Mouse (Mus musculus) MEL (cell line): ENCODE data around the gene Olfr287. TPM values are rescaled to one million over a fixed set of nuclear protein-coding genes. Genes with fewer than 3 reads are reported as not detected.

Source experiments
- DNase-seq: peaks from one replicate; pipeline ENCODE4 v3.0.0; 2011; ENCODE audit warnings: low read depth, low spot score
- H3K27ac ChIP-seq: 2 replicates; pipeline ENCODE4 v1.5.1; 2012; ENCODE audit warnings: low read depth, mild to moderate bottlenecking, control low read depth, low read length, moderate library complexity; ENCODE audit not compliant: control insufficient read depth
- H3K27me3 ChIP-seq, 2 experiments: fragments of 150-350 bp in 1 of 2; sonication (generic) in 1 of 2; 2 replicates each; pipeline ENCODE4 v1.6.1; 2012; ENCODE audit warnings: low read length in 2 of 2, mild to moderate bottlenecking in 2 of 2, improper control_type of control experiment in 1 of 2, moderate library complexity in 1 of 2; ENCODE audit not compliant: insufficient read depth in 2 of 2, control insufficient read depth in 1 of 2
- H3K36me3 ChIP-seq, 2 experiments: 2 replicates each; pipeline ENCODE4 v1.6.1; 2012 to 2014; ENCODE audit warnings: low read length in 2 of 2, improper control_type of control experiment in 1 of 2, inconsistent platforms in 1 of 2, mild to moderate bottlenecking in 1 of 2; ENCODE audit not compliant: insufficient read depth in 2 of 2, control insufficient read depth in 1 of 2
- H3K4me1 ChIP-seq, 2 experiments: fragments of 150-350 bp in 1 of 2; sonication (generic) in 1 of 2; 2 replicates each; pipeline ENCODE4 v1.6.1; 2012; ENCODE audit warnings: low read length in 2 of 2, improper control_type of control experiment in 1 of 2, mild to moderate bottlenecking in 1 of 2; ENCODE audit not compliant: insufficient read depth in 2 of 2, control insufficient read depth in 1 of 2
- H3K4me3 ChIP-seq, 2 experiments: fragments of 150-350 bp in 1 of 2; sonication (generic) in 1 of 2; 2 replicates each; pipeline ENCODE4 v1.5.1; 2012; ENCODE audit warnings: low read depth in 2 of 2, low read length in 2 of 2, mild to moderate bottlenecking in 2 of 2, moderate library complexity in 2 of 2, control low read depth in 1 of 2, improper control_type of control experiment in 1 of 2; ENCODE audit not compliant: control insufficient read depth in 1 of 2, insufficient read depth in 1 of 2
- H3K79me2 ChIP-seq: 2 replicates; pipeline ENCODE4 v1.6.1; 2012; ENCODE audit warnings: mild to moderate bottlenecking, low read length, moderate library complexity; ENCODE audit not compliant: control insufficient read depth, poor library complexity, insufficient read depth
- H3K9ac ChIP-seq: 2 replicates; pipeline ENCODE4 v1.6.1; 2012; ENCODE audit warnings: low read depth, mild to moderate bottlenecking, control low read depth, low read length, moderate library complexity; ENCODE audit not compliant: control insufficient read depth, poor library complexity, severe bottlenecking
- H3K9me3 ChIP-seq: fragments of 150-350 bp; sonication (generic); replicated peaks from 2 replicates; pipeline ENCODE4 v1.6.1; 2012; ENCODE audit warnings: mild to moderate bottlenecking, low read length, improper control_type of control experiment, moderate library complexity; ENCODE audit not compliant: insufficient read depth
- BHLHE40 ChIP-seq: IDR thresholded peaks from 2 replicates; pipeline ENCODE4 v1.6.1; 2012; ENCODE audit warnings: low read depth, mild to moderate bottlenecking, inconsistent platforms, low read length, improper control_type of control experiment, borderline replicate concordance
- CTCF ChIP-seq, 3 experiments: IDR thresholded peaks in 2 of 3; conservative IDR thresholded peaks in 1 of 3; 2 replicates each; pipeline ENCODE4 v1.5.1; 2011 to 2012; ENCODE audit warnings: low read length in 3 of 3, low read depth in 2 of 3, mild to moderate bottlenecking in 2 of 3, improper control_type of control experiment in 1 of 3, inconsistent platforms in 1 of 3, mixed read lengths in 1 of 3, moderate library complexity in 1 of 3; ENCODE audit not compliant: control insufficient read depth in 1 of 3, insufficient read depth in 1 of 3, poor library complexity in 1 of 3, severe bottlenecking in 1 of 3
- EP300 ChIP-seq, 2 experiments: IDR thresholded peaks; 2 replicates each; pipeline ENCODE4 v1.6.1; 2011; ENCODE audit warnings: improper control_type of control experiment in 2 of 2, low read length in 2 of 2, low read depth in 1 of 2, mild to moderate bottlenecking in 1 of 2
- ETS1 ChIP-seq: IDR thresholded peaks from 2 replicates; pipeline ENCODE4 v1.6.1; 2012; ENCODE audit warnings: low read depth, mild to moderate bottlenecking, inconsistent platforms, low read length, improper control_type of control experiment, moderate library complexity
- GATA1 ChIP-seq: IDR thresholded peaks from 2 replicates; pipeline ENCODE4 v1.6.1; 2011; ENCODE audit warnings: low read depth, low read length, improper control_type of control experiment
- HCFC1 ChIP-seq: IDR thresholded peaks from 2 replicates; pipeline ENCODE4 v1.6.1; 2012; ENCODE audit warnings: low read depth, mild to moderate bottlenecking, inconsistent platforms, low read length, improper control_type of control experiment, moderate library complexity
- JUND ChIP-seq: IDR thresholded peaks from 2 replicates; pipeline ENCODE4 v1.6.1; 2011; ENCODE audit warnings: low read depth, mild to moderate bottlenecking, improper control_type of control experiment, low read length
- MAX ChIP-seq: IDR thresholded peaks from 2 replicates; pipeline ENCODE4 v1.6.1; 2011; ENCODE audit warnings: low read length, improper control_type of control experiment
- MXI1 ChIP-seq: IDR thresholded peaks from 2 replicates; pipeline ENCODE4 v1.6.1; 2011; ENCODE audit warnings: mild to moderate bottlenecking, low read depth, low read length, improper control_type of control experiment
- MYB ChIP-seq: IDR thresholded peaks from 2 replicates; pipeline ENCODE4 v1.6.1; 2011; ENCODE audit warnings: mild to moderate bottlenecking, low read depth, low read length, improper control_type of control experiment
- MYC ChIP-seq: IDR thresholded peaks from 2 replicates; pipeline ENCODE4 v1.6.1; 2011; ENCODE audit warnings: low read depth, mild to moderate bottlenecking, low read length, improper control_type of control experiment, moderate library complexity
- NRF1 ChIP-seq: IDR thresholded peaks from 2 replicates; pipeline ENCODE4 v1.6.1; 2014; ENCODE audit warnings: low read depth, mild to moderate bottlenecking, inconsistent platforms, low read length, improper control_type of control experiment, moderate library complexity; ENCODE audit not compliant: poor library complexity, insufficient read depth, severe bottlenecking
- POLR2A ChIP-seq, 2 experiments: IDR thresholded peaks; 2 replicates each; pipeline ENCODE4 v1.6.1; 2011 to 2012; ENCODE audit warnings: low read length in 2 of 2, mild to moderate bottlenecking in 2 of 2, control low read depth in 1 of 2, improper control_type of control experiment in 1 of 2, low read depth in 1 of 2, moderate library complexity in 1 of 2; ENCODE audit not compliant: control insufficient read depth in 1 of 2, insufficient read depth in 1 of 2, poor library complexity in 1 of 2
- RAD21 ChIP-seq: IDR thresholded peaks from 2 replicates; pipeline ENCODE4 v1.6.1; 2011; ENCODE audit warnings: mild to moderate bottlenecking, low read depth, low read length, improper control_type of control experiment
- SIN3A ChIP-seq: IDR thresholded peaks from 2 replicates; pipeline ENCODE4 v1.6.1; 2012; ENCODE audit warnings: low read length, improper control_type of control experiment, inconsistent platforms
- SMC3 ChIP-seq: IDR thresholded peaks from 2 replicates; pipeline ENCODE4 v1.6.1; 2011; ENCODE audit warnings: low read depth, low read length, improper control_type of control experiment
- TBP ChIP-seq: IDR thresholded peaks from 2 replicates; pipeline ENCODE4 v1.8.0; 2011; ENCODE audit warnings: low read depth, low read length, improper control_type of control experiment
- TCF12 ChIP-seq: IDR thresholded peaks from 2 replicates; pipeline ENCODE4 v1.6.1; 2014; ENCODE audit warnings: low read depth, mild to moderate bottlenecking, inconsistent platforms, low read length, improper control_type of control experiment, moderate library complexity
- UBTF ChIP-seq: IDR thresholded peaks from 2 replicates; pipeline ENCODE4 v1.6.1; 2012; ENCODE audit warnings: low read depth, mild to moderate bottlenecking, inconsistent platforms, low read length, improper control_type of control experiment, moderate library complexity, borderline replicate concordance; ENCODE audit not compliant: insufficient read depth
- USF1 ChIP-seq: IDR thresholded peaks from 2 replicates; pipeline ENCODE4 v1.6.1; 2014; ENCODE audit warnings: low read depth, mild to moderate bottlenecking, inconsistent platforms, low read length, improper control_type of control experiment, moderate library complexity
- polyA plus RNA-seq, 2 experiments: library from polyadenylated mRNA; stranded (reverse) in 1 of 2; unstranded in 1 of 2; fragments of >175 nt in 1 of 2; fragments of >200 nt in 1 of 2; gene quantifications; 2 replicates each; pipeline versions ENCODE4 v1.2.1 to v1.2.4; 2012; ENCODE audit warnings: low replicate concordance in 2 of 2, low read depth in 1 of 2; ENCODE audit not compliant: insufficient read length in 2 of 2, insufficient read depth in 1 of 2, missing spikeins in 1 of 2
- total RNA-seq: library from RNA; depleted of rRNA; stranded (reverse); fragments of 300-350 nt; gene quantifications from 2 replicates; pipeline ENCODE4 v1.2.3, GENCODE M21; 2012

Olfr287 gene
- total and polyA plus RNA-seq, 3 experiments: not detected

DNA sequence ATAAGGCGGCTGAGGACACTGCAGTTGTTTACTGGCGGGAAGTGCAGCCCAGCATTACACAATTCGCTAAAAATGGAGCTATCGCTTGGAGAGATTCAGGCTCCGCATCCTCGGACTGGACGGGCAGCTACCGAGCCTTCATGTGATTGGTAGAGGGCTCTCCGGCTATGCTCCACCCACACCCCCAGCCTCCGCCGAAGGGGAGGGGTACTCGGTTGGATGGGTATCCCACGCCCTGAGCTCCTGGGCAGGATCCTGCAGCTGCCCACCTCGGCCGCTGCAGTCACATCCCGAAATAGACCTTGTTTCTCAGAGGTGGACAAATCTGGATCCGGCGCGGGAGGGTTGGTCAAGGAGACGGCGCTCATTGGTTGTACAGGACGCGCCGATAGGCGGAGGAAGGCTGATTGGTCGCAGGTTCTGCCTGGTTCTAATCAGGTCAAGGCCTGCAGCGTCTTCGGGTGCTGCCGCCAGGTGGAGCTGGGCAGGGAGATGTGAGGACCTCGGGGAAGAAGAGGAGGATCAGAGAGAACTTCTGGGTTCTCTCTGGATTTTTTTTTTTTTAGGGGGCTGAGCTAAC, 39.6 kb downstream of the Olfr287 start (continued):
- TF ChIP-seq SIN3A (peak; percentile 48), ETS1 (no peak), RAD21 (peak; percentile 70)

DNA sequence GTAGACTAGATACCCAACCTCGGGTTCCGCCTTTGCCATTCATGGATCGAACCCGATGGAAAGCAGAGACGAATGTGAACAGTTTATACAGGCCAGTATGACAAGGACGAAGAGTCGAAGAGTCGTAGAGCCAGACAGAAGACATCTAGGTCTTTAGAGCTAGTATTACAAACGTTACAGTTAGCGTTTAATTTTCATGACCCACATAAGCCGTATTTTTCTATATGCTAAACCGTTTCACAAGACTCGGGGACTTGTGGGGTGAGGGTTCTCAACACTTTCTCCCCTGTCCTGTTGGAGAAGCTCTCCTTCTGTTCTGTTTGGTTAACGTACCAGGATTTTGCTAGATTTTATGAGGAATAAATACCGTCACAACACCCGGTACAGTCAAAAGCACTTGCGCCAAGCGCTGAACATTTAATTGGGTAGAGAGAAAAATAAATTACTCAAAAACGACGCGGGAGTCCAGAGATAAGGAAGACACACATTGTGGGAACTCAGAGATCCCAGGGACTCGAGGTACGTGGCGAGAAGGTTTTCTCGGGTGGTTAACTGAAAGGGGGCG, 40.2 kb downstream of the Olfr287 start:
- Histone ChIP-seq H3K79me2 (no peaks in the 10 kb centered on the region), H3K36me3 (peaks cover 0 to 5% of the 10 kb centered on the region in 2 experiments; a peak in 1 of 4 replicates), H3K4me1 (peaks cover 0 to 8% of the 10 kb centered on the region in 2 experiments; a peak in 3 of 4 replicates), H3K27ac (no peak overlapping the region), H3K9ac (peak overlapping the region; percentile 16), H3K27me3 (peaks cover 14% of the 10 kb centered on the region in 2 experiments), H3K4me3 (peak overlapping the region; percentile 28 to 62), H3K9me3 (no peaks in the 10 kb centered on the region)
- TF ChIP-seq CTCF (IDR thresholded peaks at IDR 0.05 in 2 of 3, conservative IDR thresholded peaks at IDR 0.05 in 1 of 3; ENCODE audit: control insufficient read depth in 1 of 3, insufficient read depth in 1 of 3, low read depth in 2 of 3, low read length in 3 of 3, poor library complexity in 1 of 3, severe bottlenecking in 1 of 3): no peak
- TF ChIP-seq MYB: 0 out of 2 replicates have a peak, but pooled peaks have one; percentile 50
- TF ChIP-seq TBP: no peak; the same call in 1 of the 2 replicates
- TF ChIP-seq MYC: peak; percentile 54; the same call in 1 of the 2 replicates
- no peak for TF ChIP-seq BHLHE40
- TF ChIP-seq MAX: peak; percentile 24; the same call in 1 of the 2 replicates
- TF ChIP-seq UBTF: no peak
- TF ChIP-seq SIN3A: 0 out of 2 replicates have a peak, but pooled peaks have one; percentile 82
- TF ChIP-seq SMC3: no peak
- TF ChIP-seq MXI1: peak; percentile 45; the same call in 1 of the 2 replicates
- no peak for TF ChIP-seq POLR2A (IDR thresholded peaks at IDR 0.05; ENCODE audit: control insufficient read depth in 1 of 2, insufficient read depth in 1 of 2, low read depth in 1 of 2, low read length in 2 of 2, poor library complexity in 1 of 2)
- no peak for TF ChIP-seq JUND
- TF ChIP-seq NRF1: no peak
- TF ChIP-seq HCFC1: 0 out of 2 replicates have a peak, but pooled peaks have one; percentile 7
- peak; percentile 62 for TF ChIP-seq GATA1
- no peak for TF ChIP-seq USF1
- peak; percentile 55; the same call in 1 of the 2 replicates for TF ChIP-seq TCF12
- peak; percentile 56 to 62; a peak in 3 of 4 replicates for TF ChIP-seq EP300 (IDR thresholded peaks at IDR 0.05; ENCODE audit: low read depth in 1 of 2, low read length in 2 of 2)
- DNase-seq: no peak
